15 mouse cellular contexts compared by ENCODE assay signal in genomic region chr11:85917091-85917992, GRCm38 (mm10). TPM values are rescaled to one million over a fixed set of nuclear protein-coding genes. Genes with fewer than 3 reads are reported as not detected.
DNase-seq lines count a peak whose midpoint lies in the region; ATAC-seq lines count a peak whose summit lies in the region.
"Had no signal": no experiment of that assay in that cellular context is flagged by ENCODE, and none has a peak within 500 bp of the region (broad histone marks: within the 10 kb centered on the region; RNA-seq: fewer than 3 reads in every experiment).

No protein-coding gene starts in this region.

- no peak overlapping the region for H3K9ac ChIP-seq in forebrain, embryonic 13.5 days
- H3K9ac ChIP-seq in forebrain, embryonic 15.5 days (replicated peaks) = no peak overlapping the region
- H3K9ac ChIP-seq in limb, embryonic 13.5 days = peak overlapping the region; percentile 35
- H3K9ac ChIP-seq: intestine, embryonic 15.5 days; liver, embryonic 15.5 days had no signal

- H3K9me3 ChIP-seq in forebrain, embryonic 13.5 days (replicated peaks) = no peaks in the 10 kb centered on the region
- H3K9me3 ChIP-seq in forebrain, embryonic 15.5 days = no peaks in the 10 kb centered on the region
- H3K9me3 ChIP-seq in limb, embryonic 13.5 days = no peaks in the 10 kb centered on the region
- H3K9me3 ChIP-seq: intestine, embryonic 15.5 days; liver, embryonic 15.5 days had no signal

- ATAC-seq in forebrain, embryonic 13.5 days = no peak
- no peak for ATAC-seq in forebrain, embryonic 15.5 days (replicated peaks)
- peak; percentile 71 for ATAC-seq in limb, embryonic 13.5 days (ENCODE audit: low FRiP score, low read depth)
- no peak for ATAC-seq in granulocyte monocyte progenitor cell, adult 5-6 weeks (replicated peaks; ENCODE audit: poor library complexity, severe bottlenecking)
- ATAC-seq: intestine, embryonic 15.5 days had no signal

- H3K4me1 ChIP-seq in forebrain, embryonic 13.5 days = peaks cover 31% of the 10 kb centered on the region
- peaks cover 22% of the 10 kb centered on the region for H3K4me1 ChIP-seq in forebrain, embryonic 15.5 days
- peaks cover 64% of the 10 kb centered on the region for H3K4me1 ChIP-seq in limb, embryonic 13.5 days
- H3K4me1 ChIP-seq: liver, embryonic 15.5 days had no signal

- no peak overlapping the region for H3K4me3 ChIP-seq in forebrain, embryonic 13.5 days
- H3K4me3 ChIP-seq in forebrain, embryonic 15.5 days = no peak overlapping the region
- no peak overlapping the region for H3K4me3 ChIP-seq in limb, embryonic 13.5 days
- H3K4me3 ChIP-seq: heart, adult 2 months; intestine, embryonic 15.5 days; liver, embryonic 15.5 days had no signal

- H3K27ac ChIP-seq in forebrain, embryonic 13.5 days = no peak overlapping the region
- no peak overlapping the region for H3K27ac ChIP-seq in forebrain, embryonic 15.5 days (replicated peaks)
- peak overlapping the region; percentile 87 for H3K27ac ChIP-seq in limb, embryonic 13.5 days
- H3K27ac ChIP-seq: heart, adult 2 months; intestine, embryonic 15.5 days; liver, embryonic 15.5 days had no signal

- peaks cover 29% of the 10 kb centered on the region for H3K27me3 ChIP-seq in forebrain, embryonic 13.5 days
- peaks cover 15% of the 10 kb centered on the region; the same call in 1 of the 2 replicates for H3K27me3 ChIP-seq in forebrain, embryonic 15.5 days
- H3K27me3 ChIP-seq in limb, embryonic 13.5 days = no peaks in the 10 kb centered on the region

- DNase-seq in retina, postnatal 1 day = peak; percentile 55
- no peak for DNase-seq in retina, embryonic 14.5 days (ENCODE audit: low spot score)
- DNase-seq in adrenal gland, postnatal 25 days = no peak
- no peak for DNase-seq in urinary bladder, postnatal 36 days (ENCODE audit: low spot score in 2 of 2)
- DNase-seq: adrenal gland, postnatal 14 days; cerebellum, adult 9-11 months; heart, adult 2 months; thymus, postnatal 4 days had no signal

- peak overlapping the region; percentile 38; the same call in 1 of the 2 replicates for H3K4me2 ChIP-seq in forebrain, embryonic 13.5 days
- H3K4me2 ChIP-seq in forebrain, embryonic 15.5 days (replicated peaks) = no peak overlapping the region
- H3K4me2 ChIP-seq in limb, embryonic 13.5 days (replicated peaks) = peak overlapping the region; percentile 40
- H3K4me2 ChIP-seq: intestine, embryonic 15.5 days; liver, embryonic 15.5 days had no signal

- H3K36me3 ChIP-seq in forebrain, embryonic 13.5 days (ENCODE audit: poor library complexity, severe bottlenecking) = no peaks in the 10 kb centered on the region
- H3K36me3 ChIP-seq in forebrain, embryonic 15.5 days = no peaks in the 10 kb centered on the region
- peaks cover 37% of the 10 kb centered on the region for H3K36me3 ChIP-seq in limb, embryonic 13.5 days
- H3K36me3 ChIP-seq: intestine, embryonic 15.5 days; liver, embryonic 15.5 days had no signal

- 35% methylated on average over 12 of the region's 12 CpGs for WGBS in forebrain, embryonic 13.5 days
- WGBS in forebrain, embryonic 15.5 days = 37% methylated on average over 12 of the region's 12 CpGs
- WGBS in limb, embryonic 13.5 days = 10% methylated on average over 12 of the region's 12 CpGs

RNA-seq across cellular contexts. Expression of gene Tbx4, which starts 31.1 kb away (rescaled TPM):
- polyA plus RNA-seq in forebrain, embryonic 13.5 days (2015; fragmentation: Nextera tagmentation; extraction: Ambion mirVana) = 0.06 and 0.26 TPM in 2 replicates
- polyA plus RNA-seq in forebrain, embryonic 15.5 days (2015; fragmentation: Nextera tagmentation; extraction: Ambion mirVana) = 0.11 and 0.25 TPM in 2 replicates
- polyA plus RNA-seq in limb, embryonic 13.5 days (2015; fragmentation: Nextera tagmentation; extraction: Ambion mirVana) = 25.1 and 29.3 TPM in 2 replicates
- total RNA-seq in granulocyte monocyte progenitor cell, adult 5-6 weeks (2014; fragmentation: Nextera tagmentation) = not detected in 2 replicates
- total RNA-seq in granulocyte monocyte progenitor cell, adult 5-6 weeks (2017) = not detected in 2 replicates
- not detected in 2 replicates for total RNA-seq in adrenal gland, postnatal 25 days (2021)
- total RNA-seq: adrenal gland, postnatal 14 days; heart, adult 2 months; neutrophil, adult 5-6 weeks had no signal
- polyA plus RNA-seq: liver, embryonic 15.5 days had no signal

Comparison
In these comparisons a context has a peak if more than half of its experiments do, and no peak if none do; other contexts are left out.
1. RNA of gene Tbx4, which starts 31.1 kb away (polyA plus RNA-seq): 25.1 to 29.3 TPM in limb, embryonic 13.5 days; 0.11 to 0.25 TPM in forebrain, embryonic 15.5 days and 0.06 to 0.26 TPM in forebrain, embryonic 13.5 days; every median in the first group is over 10 times any median in the second.